Mouse (Mus musculus) embryonic facial prominence, embryonic 15.5 days (tissue): ENCODE results near the gene Btbd35f13. TPM values are rescaled to one million over a fixed set of nuclear protein-coding genes. Genes with fewer than 3 reads are reported as not detected.
"Not testable (repeated sequence)": the region's sequence is repeated elsewhere in the genome, so short reads cannot be mapped to it uniquely, and the experiment has no call there.

Experiments
- ATAC-seq: fragments of 200-750 bp; cut with Nextera tagmentation; 2 replicates; pipeline ENCODE4 v1.8.0; 2017; ENCODE audit warnings: low read depth, moderate TSS enrichment; ENCODE audit not compliant: insufficient number of reproducible peaks, low FRiP score, low TSS enrichment
- H3K27ac ChIP-seq: fragments of 300-500 bp; sonication (generic); replicated peaks from 2 replicates; pipeline ENCODE4 v1.5.1; 2015; ENCODE audit warnings: mild to moderate bottlenecking, inconsistent platforms
- H3K27me3 ChIP-seq: fragments of 300-500 bp; sonication (generic); 2 replicates; pipeline ENCODE4 v1.6.1; 2015; ENCODE audit warnings: inconsistent platforms
- H3K36me3 ChIP-seq: fragments of 300-500 bp; sonication (generic); 2 replicates; pipeline ENCODE4 v1.6.1; 2015; ENCODE audit warnings: mild to moderate bottlenecking, inconsistent platforms
- H3K4me1 ChIP-seq: fragments of 300-500 bp; sonication (generic); 2 replicates; pipeline ENCODE4 v1.6.1; 2015; ENCODE audit warnings: inconsistent platforms
- H3K4me2 ChIP-seq: fragments of 300-500 bp; sonication (generic); replicated peaks from 2 replicates; pipeline ENCODE4 v1.6.1; 2015; ENCODE audit warnings: mild to moderate bottlenecking, inconsistent platforms
- H3K4me3 ChIP-seq: fragments of 300-500 bp; sonication (generic); replicated peaks from 2 replicates; pipeline ENCODE4 v1.5.1; 2015; ENCODE audit warnings: mild to moderate bottlenecking, inconsistent platforms
- H3K9ac ChIP-seq: fragments of 300-500 bp; sonication (generic); 2 replicates; pipeline ENCODE4 v1.6.1; 2015; ENCODE audit warnings: inconsistent platforms
- H3K9me3 ChIP-seq: fragments of 300-500 bp; sonication (generic); replicated peaks from 2 replicates; pipeline ENCODE4 v1.6.1; 2016; ENCODE audit warnings: inconsistent platforms
- WGBS: fragments of 180-500 bp; shearing (Covaris S2); methylation state at CpG from one replicate; pipeline ENCODE4 v1.1.7; 2015; 5-methylcytosine and 5-hydroxymethylcytosine counted together
- polyA plus RNA-seq: library from polyadenylated mRNA; unstranded; fragments of >200 nt; fragmentation: Nextera tagmentation; extraction: Ambion mirVana; gene quantifications from 2 replicates; pipeline ENCODE4 v1.2.1, GENCODE M21; 2015

Gene Btbd35f13
- not detected in 2 replicates for polyA plus RNA-seq

- not testable (repeated sequence) for H3K36me3 ChIP-seq, H3K9ac ChIP-seq, H3K27ac ChIP-seq, ATAC-seq, H3K4me2 ChIP-seq, H3K9me3 ChIP-seq, H3K4me3 ChIP-seq, H3K27me3 ChIP-seq, H3K4me1 ChIP-seq
- 60% methylated on average over 2 of the region's 3 CpGs for WGBS
Observed at GRCm38 (mm10) chrX:33656872-33657271, at the start of gene Btbd35f13. Btbd35f13 (plus strand) TSS chrX:33657172.

GRCm38 (mm10) chrX:33702249-33702648, 45.3 kb downstream of the Btbd35f13 start, which contains the start of gene Btbd35f14:
Btbd35f14 (minus strand) TSS chrX:33702349.
- no CpG with 5 or more reads among the region's 3 CpGs for WGBS
- not testable (repeated sequence) for H3K27ac ChIP-seq, H3K4me3 ChIP-seq, H3K27me3 ChIP-seq, ATAC-seq, H3K9me3 ChIP-seq, H3K9ac ChIP-seq, H3K4me1 ChIP-seq, H3K4me2 ChIP-seq, H3K36me3 ChIP-seq

Other genes starting within 250 kb of the Btbd35f13 start
- not detected in 2 replicates for gene Btbd35f15, start 79.9 kb upstream of the Btbd35f13 start, polyA plus RNA-seq
- gene Btbd35f14, start 45.2 kb downstream of the Btbd35f13 start, polyA plus RNA-seq, result not detected in 2 replicates